Mouse (Mus musculus): ENCODE measurements around the gene 4930558K02Rik. TPM values are rescaled to one million over a fixed set of nuclear protein-coding genes. Genes with fewer than 3 reads are reported as not detected.

4930558K02Rik gene
- polyA plus RNA-seq, 1 experiment from 2014 or later, result not detected

DNA sequence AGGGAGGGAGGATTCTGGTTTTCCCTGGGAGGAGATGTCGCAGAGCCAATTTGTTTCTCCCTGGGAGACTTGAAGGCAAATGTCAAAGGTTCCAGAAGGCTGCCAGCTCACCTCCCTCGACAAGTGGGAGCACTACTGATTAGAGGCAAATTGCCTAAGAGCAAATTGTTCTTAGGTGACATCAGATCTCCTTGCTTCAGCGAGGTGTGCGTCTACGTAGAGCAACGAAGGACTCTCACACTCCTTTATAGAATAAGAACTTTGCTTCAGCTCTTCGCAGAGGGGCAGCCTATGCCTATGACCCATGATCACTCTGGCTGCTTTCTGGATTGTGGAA, 65.8 kb downstream of the 4930558K02Rik start:
- Histone ChIP-seq H3K9me3 (ENCODE audit: low read length) (no peaks in the 10 kb centered on the region), H3K9ac (replicated peaks) (no peak overlapping the region), H3K27me3 (ENCODE audit: insufficient read depth, low read length) (no peaks in the 10 kb centered on the region), H3K4me1 (ENCODE audit: insufficient read depth) (no peaks in the 10 kb centered on the region), H3K36me3 (replicated peaks; ENCODE audit: insufficient read depth, low read length) (no peaks in the 10 kb centered on the region), H3K27ac (ENCODE audit: low read depth) (no peak overlapping the region), H3K4me3 (ENCODE audit: low read depth, low read length) (no peak overlapping the region), H3K4me2 (ENCODE audit: low read depth, low read length) (no peak overlapping the region)
- no peak for TF ChIP-seq CTCF (IDR thresholded peaks at IDR 0.05; ENCODE audit: low read depth)
- TF ChIP-seq EP300 (IDR thresholded peaks at IDR 0.05; ENCODE audit: low read depth), result no peak
- ATAC-seq (no peak), DNase-seq (no peak)
- 75% methylated on average over 7 of the region's 7 CpGs for WGBS (ENCODE audit: insufficient replicate concordance)

DNA sequence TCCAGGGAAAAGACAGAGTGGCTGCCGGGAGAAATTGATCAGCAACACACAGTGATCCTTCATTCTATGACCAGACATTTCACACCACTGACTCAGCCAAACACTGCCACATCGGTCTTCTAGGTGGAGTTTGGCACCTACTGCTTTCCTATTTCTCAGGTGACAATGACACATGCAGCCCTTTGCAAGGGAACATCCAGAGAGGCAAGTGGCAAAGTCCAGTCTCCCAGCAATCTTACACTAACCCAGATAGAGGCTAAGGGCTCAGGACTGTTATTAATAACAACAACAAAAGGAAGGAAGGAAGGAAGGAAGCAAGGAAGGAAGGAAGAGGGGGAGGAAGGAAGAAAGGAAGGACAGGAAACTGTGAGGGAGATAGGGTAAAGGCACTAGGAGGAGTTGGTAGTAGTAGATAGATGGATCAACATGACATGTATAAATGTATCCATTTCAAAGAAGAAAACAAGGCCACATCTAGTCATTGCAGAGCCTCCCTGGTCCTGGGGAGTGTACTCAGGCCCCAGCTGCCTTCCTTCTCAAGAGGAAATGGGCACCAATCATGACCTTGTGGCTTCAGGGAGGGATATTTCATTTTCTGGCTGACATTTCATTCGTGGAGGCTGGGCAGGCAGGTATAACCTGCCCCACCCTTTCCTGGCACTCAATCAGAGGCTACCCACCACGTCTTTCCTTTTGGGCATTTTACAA, 66.3 kb downstream of the 4930558K02Rik start:
- no peak for TF ChIP-seq EP300 (IDR thresholded peaks at IDR 0.05; ENCODE audit: low read depth)
- TF ChIP-seq CTCF (IDR thresholded peaks at IDR 0.05; ENCODE audit: low read depth), result no peak
- no peak for DNase-seq
- H3K9me3 ChIP-seq (ENCODE audit: low read length), result no peaks in the 10 kb centered on the region
- H3K4me3 ChIP-seq (ENCODE audit: low read depth, low read length), result no peak overlapping the region
- H3K27ac ChIP-seq (ENCODE audit: low read depth), result no peak overlapping the region
- no peaks in the 10 kb centered on the region for H3K27me3 ChIP-seq (ENCODE audit: insufficient read depth, low read length)
- ATAC-seq, result no peak
- WGBS (ENCODE audit: insufficient replicate concordance), result 45% methylated on average over 4 of the region's 4 CpGs
- no peak overlapping the region for H3K9ac ChIP-seq (replicated peaks)
- no peaks in the 10 kb centered on the region for H3K4me1 ChIP-seq (ENCODE audit: insufficient read depth)
- H3K36me3 ChIP-seq (replicated peaks; ENCODE audit: insufficient read depth, low read length), result no peaks in the 10 kb centered on the region
- H3K4me2 ChIP-seq (ENCODE audit: low read depth, low read length), result no peak overlapping the region

DNA sequence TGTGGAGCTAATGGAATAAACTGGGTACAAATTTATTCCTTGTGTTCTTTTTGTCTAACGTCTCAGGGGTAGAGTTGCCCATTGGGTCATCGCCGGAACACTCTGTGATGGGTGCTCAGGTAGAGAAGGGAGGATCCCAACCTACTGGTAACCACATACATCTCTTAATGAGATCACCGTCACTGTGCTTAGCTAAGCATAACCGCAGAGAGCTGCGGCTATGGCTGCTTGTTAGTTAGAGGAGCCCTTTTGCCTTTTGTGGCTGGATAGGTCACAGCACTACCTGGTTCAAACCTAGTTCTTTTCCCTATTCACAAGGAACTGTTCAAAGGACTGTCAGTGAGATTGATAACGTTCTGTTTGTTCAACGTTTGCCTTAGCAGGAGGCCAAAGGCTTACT, 70.4 kb downstream of the 4930558K02Rik start:
- Histone ChIP-seq H3K4me2 (ENCODE audit: low read depth, low read length) (no peak overlapping the region), H3K9ac (replicated peaks) (no peak overlapping the region), H3K36me3 (replicated peaks; ENCODE audit: insufficient read depth, low read length) (no peaks in the 10 kb centered on the region), H3K9me3 (ENCODE audit: low read length) (no peaks in the 10 kb centered on the region), H3K27me3 (ENCODE audit: insufficient read depth, low read length) (no peaks in the 10 kb centered on the region), H3K27ac (ENCODE audit: low read depth) (no peak overlapping the region), H3K4me1 (ENCODE audit: insufficient read depth) (peaks cover 4% of the 10 kb centered on the region; the same call in 1 of the 2 replicates), H3K4me3 (ENCODE audit: low read depth, low read length) (no peak overlapping the region)
- no peak for TF ChIP-seq EP300 (IDR thresholded peaks at IDR 0.05; ENCODE audit: low read depth)
- no peak for TF ChIP-seq CTCF (IDR thresholded peaks at IDR 0.05; ENCODE audit: low read depth)
- no peak for DNase-seq
- no peak for ATAC-seq
- WGBS (ENCODE audit: insufficient replicate concordance), result 79% methylated on average over 8 of the region's 8 CpGs

GRCm38 (mm10) chr1:161907795-161908457, 71.5 kb downstream of the 4930558K02Rik start:
- no peak for DNase-seq
- Histone ChIP-seq H3K4me3 (ENCODE audit: low read depth, low read length) (no peak overlapping the region), H3K9ac (replicated peaks) (no peak overlapping the region), H3K4me2 (ENCODE audit: low read depth, low read length) (no peak overlapping the region), H3K27ac (ENCODE audit: low read depth) (no peak overlapping the region), H3K4me1 (ENCODE audit: insufficient read depth) (peaks cover 7% of the 10 kb centered on the region), H3K36me3 (replicated peaks; ENCODE audit: insufficient read depth, low read length) (no peaks in the 10 kb centered on the region), H3K9me3 (ENCODE audit: low read length) (no peaks in the 10 kb centered on the region), H3K27me3 (ENCODE audit: insufficient read depth, low read length) (no peaks in the 10 kb centered on the region)
- 23% methylated on average over 2 of the region's 2 CpGs for WGBS (ENCODE audit: insufficient replicate concordance)
- TF ChIP-seq CTCF (IDR thresholded peaks at IDR 0.05; ENCODE audit: low read depth) (no peak), EP300 (IDR thresholded peaks at IDR 0.05; ENCODE audit: low read depth) (no peak)
- ATAC-seq, result no peak

DNA sequence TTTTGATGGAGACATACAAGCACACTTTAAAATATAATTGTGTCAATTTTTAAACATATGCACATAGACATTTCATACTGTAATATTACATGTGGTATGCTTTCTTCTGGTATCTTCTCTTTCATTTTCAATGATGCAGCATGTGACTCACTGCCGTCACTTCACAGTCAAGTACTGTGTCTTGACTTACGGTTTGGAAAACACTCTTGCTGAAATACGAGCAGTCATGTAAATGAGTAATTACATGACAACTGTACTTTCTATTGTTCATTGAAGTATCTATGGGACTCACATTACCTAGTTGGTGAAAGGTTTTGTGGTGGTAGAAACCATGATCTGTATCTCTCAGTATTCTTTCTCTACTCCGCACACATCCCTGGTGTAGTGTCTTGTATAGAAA, 72.3 kb downstream of the 4930558K02Rik start:
- Histone ChIP-seq H3K9ac (replicated peaks) (no peak overlapping the region), H3K27ac (ENCODE audit: low read depth) (no peak overlapping the region), H3K4me3 (ENCODE audit: low read depth, low read length) (no peak overlapping the region), H3K27me3 (ENCODE audit: insufficient read depth, low read length) (no peaks in the 10 kb centered on the region), H3K36me3 (replicated peaks; ENCODE audit: insufficient read depth, low read length) (no peaks in the 10 kb centered on the region), H3K4me2 (ENCODE audit: low read depth, low read length) (no peak overlapping the region), H3K9me3 (ENCODE audit: low read length) (no peaks in the 10 kb centered on the region), H3K4me1 (ENCODE audit: insufficient read depth) (peaks cover 11% of the 10 kb centered on the region)
- no peak for ATAC-seq
- no peak for DNase-seq
- WGBS (ENCODE audit: insufficient replicate concordance), result 81% methylated on average over 4 of the region's 4 CpGs
- TF ChIP-seq EP300 (IDR thresholded peaks at IDR 0.05; ENCODE audit: low read depth) (no peak), CTCF (IDR thresholded peaks at IDR 0.05; ENCODE audit: low read depth) (no peak)

DNA sequence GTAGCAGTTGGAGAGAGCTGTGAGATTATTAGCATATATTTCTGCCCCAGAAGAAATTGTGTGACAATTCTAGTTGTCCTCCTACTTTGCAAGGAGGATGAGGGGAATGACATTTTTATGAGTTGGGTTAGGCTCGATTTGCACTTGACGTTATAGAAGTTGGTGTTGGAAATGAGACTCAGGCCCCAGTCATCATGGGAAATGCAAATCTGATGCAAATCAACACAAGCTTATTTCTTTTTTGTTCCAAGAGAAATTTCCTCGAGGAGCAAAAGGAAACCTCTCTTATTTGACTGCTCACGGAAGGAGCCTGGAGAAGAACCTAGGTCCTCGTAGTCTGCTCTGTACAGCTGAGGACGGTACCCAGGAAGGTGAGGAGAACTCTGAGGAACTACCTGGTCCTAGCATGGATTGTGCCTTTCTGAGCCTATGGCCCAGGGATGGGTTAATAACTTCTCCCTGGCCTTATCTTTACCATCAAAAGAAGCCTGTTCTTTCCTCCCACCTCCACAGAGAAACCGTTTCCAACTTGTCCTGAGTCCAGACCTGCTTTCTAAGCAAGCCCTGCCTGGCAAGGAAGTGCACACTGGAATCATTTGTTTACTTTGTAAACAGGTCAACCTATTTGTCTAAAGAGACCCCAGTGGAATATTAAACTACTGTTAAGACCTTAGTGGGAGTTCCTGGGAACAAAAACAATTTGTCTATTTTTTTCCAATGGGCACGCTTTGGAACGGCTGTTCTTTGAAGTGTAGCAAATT, 76.6 kb downstream of the 4930558K02Rik start:
- no peaks in the 10 kb centered on the region for H3K27me3 ChIP-seq (ENCODE audit: insufficient read depth, low read length)
- no peak overlapping the region for H3K27ac ChIP-seq (ENCODE audit: low read depth)
- H3K4me3 ChIP-seq (ENCODE audit: low read depth, low read length), result no peak overlapping the region
- H3K36me3 ChIP-seq (replicated peaks; ENCODE audit: insufficient read depth, low read length), result no peaks in the 10 kb centered on the region
- H3K9ac ChIP-seq (replicated peaks), result no peak overlapping the region
- no peak overlapping the region for H3K4me2 ChIP-seq (ENCODE audit: low read depth, low read length)
- H3K4me1 ChIP-seq (ENCODE audit: insufficient read depth), result peaks cover 11% of the 10 kb centered on the region
- no peak for TF ChIP-seq CTCF (IDR thresholded peaks at IDR 0.05; ENCODE audit: low read depth)
- no peak for TF ChIP-seq EP300 (IDR thresholded peaks at IDR 0.05; ENCODE audit: low read depth)
- 73% methylated on average over 9 of the region's 9 CpGs for WGBS (ENCODE audit: insufficient replicate concordance)
- DNase-seq, result no peak
- H3K9me3 ChIP-seq (ENCODE audit: low read length), result no peaks in the 10 kb centered on the region
- no peak for ATAC-seq

Measured in liver, postnatal 0 days (tissue).